Mouse (Mus musculus) urinary bladder, postnatal 14 days (tissue): ENCODE data around the gene Mt1.
"Not testable (repeated sequence)": the region's sequence is repeated elsewhere in the genome, so short reads cannot be mapped to it uniquely, and the experiment has no call there.

Experiments
- DNase-seq: peaks from one replicate; pipeline ENCODE4 v3.0.0; 2021; ENCODE audit warnings: low spot score

Mt1 gene

DNA sequence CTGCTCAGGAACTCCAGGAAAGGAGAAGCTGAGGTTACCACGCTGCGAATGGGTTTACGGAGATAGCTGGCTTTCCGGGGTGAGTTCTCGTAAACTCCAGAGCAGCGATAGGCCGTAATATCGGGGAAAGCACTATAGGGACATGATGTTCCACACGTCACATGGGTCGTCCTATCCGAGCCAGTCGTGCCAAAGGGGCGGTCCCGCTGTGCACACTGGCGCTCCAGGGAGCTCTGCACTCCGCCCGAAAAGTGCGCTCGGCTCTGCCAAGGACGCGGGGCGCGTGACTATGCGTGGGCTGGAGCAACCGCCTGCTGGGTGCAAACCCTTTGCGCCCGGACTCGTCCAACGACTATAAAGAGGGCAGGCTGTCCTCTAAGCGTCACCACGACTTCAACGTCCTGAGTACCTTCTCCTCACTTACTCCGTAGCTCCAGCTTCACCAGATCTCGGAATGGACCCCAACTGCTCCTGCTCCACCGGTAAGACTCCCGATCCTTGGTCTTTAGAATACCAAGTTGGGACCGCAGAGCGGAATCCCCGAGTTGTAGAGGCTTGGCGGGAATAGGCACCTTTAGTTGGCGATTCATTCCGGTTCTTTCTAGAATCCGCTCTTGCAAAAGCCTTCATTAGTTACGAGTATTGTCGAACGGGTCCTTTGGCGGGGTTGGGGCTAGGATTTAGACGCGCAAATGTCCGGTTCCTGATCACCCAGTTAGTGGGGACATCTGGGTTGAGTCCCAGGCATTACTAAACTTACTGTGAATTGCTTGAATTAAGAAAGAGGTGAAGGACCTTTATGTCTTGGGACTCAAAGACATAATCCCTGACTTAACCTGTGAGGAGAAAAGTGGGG, at the start of gene Mt1:
Mt1 (plus strand) TSS at position 226 of the 856 bp plus-strand sequence.
- peak; percentile 94 for DNase-seq

DNA sequence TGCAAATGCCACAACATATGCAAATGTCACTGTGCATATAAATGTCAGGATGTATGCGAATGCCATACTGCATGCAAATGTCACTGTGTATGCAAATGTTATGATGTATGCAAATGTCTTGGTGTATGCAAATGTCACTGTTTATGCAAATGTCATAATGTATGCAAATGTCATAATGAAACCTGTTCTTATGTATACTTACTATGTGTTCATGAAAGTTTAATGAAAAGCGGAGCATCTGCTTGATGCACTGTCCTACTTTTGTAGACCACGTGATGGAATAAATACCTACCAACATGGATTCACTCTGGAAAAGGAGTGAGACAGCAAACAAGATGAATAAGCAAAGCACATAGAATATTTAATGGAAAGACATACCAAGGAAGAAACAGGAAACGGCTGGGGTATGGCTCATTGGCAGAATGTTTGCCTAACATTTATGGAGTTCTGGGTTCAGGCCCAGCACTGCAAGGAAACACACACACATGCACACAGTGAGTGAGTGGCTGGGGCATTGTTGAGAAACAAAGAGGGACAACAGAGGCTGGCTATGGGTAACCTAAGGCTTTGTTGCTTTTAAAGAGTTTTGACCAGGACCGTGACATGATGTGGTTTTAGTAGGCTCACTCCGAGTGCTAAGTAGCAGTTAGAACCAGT, 49.6 kb upstream of the Mt1 start:
- DNase-seq: no peak

DNA sequence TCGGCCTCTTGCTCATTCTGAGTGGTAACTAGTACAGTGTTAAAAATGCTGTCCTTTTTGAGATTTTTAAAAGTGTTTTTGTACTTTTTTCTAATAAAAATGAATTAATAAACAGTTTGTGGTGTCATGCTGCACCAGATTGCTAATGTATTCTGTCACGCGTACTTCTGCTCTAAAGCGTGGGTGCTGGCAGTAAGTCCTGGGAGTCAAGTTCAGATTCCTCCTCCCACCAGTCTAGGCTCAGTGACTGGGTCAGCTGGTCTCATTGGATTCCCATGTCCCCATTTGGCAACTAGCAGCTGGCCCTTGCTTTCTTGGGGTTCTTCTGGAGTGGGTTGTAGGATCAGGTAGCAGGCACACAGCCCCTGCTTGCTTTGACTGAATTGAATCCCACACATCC, 48.8 kb upstream of the Mt1 start:
- no peak for DNase-seq

DNA sequence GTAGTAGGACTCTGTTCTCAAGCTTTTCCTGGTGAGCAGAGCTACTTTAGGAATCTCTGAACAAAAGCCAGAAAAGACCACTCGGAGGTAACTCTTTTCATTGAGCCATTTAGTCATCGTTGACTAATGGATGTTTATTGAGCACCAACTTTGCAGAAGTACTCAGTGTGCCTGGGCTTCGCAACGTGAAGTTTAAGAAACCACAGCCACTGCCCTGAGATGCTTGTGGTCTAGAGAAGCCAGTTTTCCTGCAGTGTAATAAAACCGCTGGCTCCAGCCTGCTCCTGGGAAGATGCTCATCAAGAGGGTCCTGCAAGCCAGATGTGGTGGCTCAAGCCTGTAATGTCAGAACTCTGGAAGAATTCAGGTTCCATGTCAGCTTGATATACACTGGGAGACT, 46.8 kb upstream of the Mt1 start:
- DNase-seq: no peak

DNA sequence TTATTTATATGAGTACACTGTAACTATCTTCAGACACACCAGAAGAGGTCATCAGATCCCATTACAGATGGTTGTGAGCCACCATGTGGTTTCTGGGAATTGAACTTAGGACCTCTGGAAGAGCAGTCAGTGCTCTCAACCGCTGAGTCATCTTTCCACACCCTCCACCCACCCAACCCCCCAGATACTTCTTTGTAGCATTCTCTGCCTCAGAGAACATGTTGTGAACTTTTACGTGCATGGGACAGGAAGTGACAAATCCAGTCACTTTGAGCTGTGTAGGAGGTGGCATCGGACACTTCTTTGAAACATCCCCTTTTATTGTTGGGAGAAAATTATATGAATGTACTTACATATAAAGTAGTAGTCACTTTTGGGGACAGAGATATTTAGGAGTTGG, 44.3 kb upstream of the Mt1 start:
- DNase-seq: not testable (repeated sequence)

DNA sequence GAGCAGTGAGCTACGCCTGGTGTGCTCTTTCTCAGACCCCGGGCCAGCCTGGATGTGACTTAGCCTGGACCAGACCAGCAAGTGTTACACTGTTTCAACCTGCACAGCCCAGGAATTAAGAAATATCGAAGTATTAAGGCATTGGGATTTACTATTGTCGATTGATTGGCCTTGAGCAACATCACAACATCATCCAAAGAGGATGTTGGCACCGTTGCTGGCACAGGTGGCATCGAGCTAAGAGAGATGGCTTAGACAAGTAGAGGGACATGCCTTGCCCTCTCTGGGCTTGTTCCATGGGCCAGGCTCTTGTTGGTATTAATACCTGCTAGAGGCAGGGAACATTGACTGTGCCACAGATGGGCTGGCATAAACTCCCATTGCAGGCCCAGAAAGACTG, 43.3 kb upstream of the Mt1 start:
- DNase-seq: no peak

- DNase-seq: no peak
Observed at GRCm38 (mm10) chr8:94136192-94136591, 42.7 kb upstream of the Mt1 start.

GRCm38 (mm10) chr8:94136933-94137332, 41.9 kb upstream of the Mt1 start, which contains the start of gene Mt4:
Gene Mt4 (plus strand): TSS chr8:94137197.
- DNase-seq: no peak

GRCm38 (mm10) chr8:94140266-94140795, 38.6 kb upstream of the Mt1 start:
- no peak for DNase-seq

DNA sequence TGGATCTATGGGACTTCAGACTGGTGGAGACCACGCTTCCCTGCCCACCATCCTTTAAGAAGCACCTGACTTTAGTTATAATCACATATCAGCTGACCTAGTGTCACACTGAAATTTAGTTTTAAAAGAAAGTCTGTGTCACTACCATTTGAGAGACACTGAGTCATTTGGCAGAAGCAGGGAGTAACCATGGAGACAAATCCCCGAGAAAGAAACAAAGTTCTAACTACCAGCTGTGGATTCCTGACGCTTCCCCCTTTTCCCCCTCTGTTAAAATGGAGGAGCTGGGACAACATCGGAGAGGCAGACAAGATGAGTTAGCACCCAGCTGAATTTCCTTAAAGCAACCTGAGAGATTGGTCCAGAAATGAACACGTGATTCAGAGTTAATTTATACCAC, 30.6 kb upstream of the Mt1 start:
- DNase-seq: no peak

DNA sequence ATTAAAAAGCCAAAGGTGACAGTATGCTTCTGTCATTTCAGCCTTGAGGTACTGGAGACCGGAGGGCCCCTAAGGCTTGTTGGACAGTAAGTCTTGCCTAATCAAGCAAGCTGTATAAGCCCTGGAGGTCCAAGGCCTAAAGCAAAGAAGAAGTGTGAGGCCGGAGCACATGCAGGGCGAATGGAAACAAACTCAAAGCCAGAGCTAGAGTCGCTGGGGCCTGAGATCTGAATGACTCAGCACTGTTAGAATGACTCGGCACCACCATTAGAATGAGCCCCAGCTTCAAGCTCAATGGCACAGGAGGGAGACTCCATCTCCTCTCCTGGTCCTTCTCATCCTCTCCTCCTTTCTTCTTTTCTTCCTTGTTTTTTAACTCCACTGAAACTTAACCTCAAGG, 28.0 kb upstream of the Mt1 start:
- no peak for DNase-seq

DNA sequence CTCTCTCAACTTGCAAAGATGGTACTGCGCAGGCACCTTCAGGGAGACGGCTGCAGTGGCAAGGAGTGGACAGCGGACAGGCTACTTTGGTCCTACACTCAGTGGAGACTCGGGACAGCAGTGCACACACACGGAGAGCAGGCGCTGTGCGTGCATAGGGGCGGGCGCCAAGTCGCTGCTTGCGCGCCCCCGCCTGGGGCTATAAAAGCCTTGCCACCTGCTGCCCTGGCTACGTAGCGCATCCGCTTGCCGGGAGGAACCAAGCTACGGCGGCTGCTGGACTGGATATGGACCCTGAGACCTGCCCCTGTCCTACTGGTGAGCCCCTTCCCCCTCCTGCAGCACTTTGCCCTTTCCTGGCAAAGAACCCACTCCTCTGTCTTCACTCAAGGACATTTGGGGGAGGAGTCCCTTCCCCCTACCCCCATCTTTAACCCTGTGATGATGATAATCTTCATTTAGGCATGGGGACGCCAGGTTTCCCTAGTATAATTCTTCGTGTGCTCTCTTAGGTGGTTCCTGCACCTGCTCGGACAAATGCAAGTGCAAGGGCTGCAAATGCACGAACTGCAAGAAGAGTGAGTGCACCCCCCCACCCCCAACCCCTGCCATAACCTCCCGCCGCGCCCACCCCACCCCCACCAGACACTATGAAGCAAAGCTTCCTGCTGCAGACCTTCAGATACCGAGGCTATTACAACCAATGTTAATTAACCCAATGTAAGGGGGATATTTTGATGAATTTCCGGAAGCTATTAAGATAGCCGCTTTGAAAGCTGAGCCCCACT, 26.2 kb upstream of the Mt1 start, which contains the start of gene Mt3:
Mt3 (plus strand) TSS at position 95 of the 788 bp plus-strand sequence.
- DNase-seq: peak; percentile 33

DNA sequence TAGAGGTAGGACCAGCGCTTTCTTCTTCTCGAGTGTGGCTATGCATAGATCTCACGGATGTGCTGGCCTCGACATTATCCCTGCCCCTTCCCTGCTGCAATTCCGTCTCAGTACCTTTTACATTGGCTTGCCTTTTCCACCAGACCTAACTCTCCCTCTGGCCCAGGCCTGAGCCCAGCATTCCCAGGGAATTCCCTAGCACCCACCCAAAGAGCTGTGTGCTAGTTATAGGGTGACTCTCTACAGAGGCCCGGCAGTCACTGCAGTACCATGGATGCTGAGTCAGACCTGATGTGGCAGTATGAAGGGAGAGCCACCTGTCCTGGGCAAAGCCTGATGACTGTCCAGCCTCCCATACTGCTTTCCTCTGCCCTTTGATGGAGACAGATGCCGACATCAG, 25.4 kb upstream of the Mt1 start:
- DNase-seq: no peak

DNA sequence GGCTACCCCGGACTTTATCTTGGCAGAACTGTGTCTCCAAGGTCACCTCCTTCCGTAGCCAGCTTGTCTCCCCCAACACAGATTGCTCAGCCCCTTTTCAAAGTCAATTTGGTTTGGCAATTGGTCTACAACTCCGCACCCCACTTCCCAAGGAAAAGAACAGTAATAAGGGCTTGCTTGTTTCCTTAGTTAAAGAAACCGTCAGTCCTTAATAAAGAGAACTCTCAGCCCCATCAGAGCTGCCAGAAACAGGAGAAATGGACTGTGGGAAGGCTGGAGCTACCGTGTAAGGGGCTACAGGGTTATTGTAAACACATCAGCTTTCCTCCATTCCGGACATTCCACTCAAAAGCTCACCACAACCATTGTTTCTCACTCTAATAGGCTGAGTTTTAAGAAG, 24.3 kb upstream of the Mt1 start:
- no peak for DNase-seq

DNA sequence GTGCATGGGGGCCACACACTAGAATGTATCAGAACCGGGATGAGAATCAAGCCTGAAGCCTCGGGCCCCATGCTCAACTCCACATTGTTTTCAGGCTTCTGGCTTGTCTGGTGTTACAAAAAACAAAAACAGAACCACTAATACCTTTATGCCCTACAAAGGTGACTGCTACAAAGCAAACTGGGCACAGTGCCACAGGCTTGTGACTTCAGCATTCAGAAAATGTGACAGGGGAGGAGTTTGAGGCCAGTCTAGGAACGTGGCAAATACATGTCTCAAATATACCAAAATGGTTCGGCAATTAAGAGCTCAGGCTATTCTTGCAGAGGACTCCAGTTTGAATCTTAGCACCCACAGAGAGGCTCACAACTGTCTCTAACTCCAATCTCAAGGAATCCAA, 22.8 kb upstream of the Mt1 start:
- DNase-seq: no peak

GRCm38 (mm10) chr8:94165772-94166171, 13.1 kb upstream of the Mt1 start:
- DNase-seq: not testable (repeated sequence)

DNA sequence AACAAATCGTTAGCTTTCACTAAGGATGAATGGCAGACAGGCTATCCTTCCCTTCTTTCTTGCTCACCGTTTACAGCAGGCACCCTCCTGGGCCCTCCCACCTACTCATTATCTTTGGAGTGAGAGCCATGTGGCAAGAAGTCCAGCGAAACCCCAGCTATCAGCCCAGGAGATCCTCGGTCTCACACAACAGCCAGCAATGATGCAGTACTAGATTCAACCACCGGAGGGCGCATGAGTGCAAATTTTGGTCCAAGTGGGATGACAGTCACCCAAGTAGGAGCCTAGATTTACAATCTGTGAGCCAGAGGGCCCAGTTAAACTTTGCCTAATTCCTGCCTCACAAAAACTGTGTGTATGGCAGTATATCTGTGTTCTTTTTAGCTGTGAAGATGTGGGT, 11.6 kb upstream of the Mt1 start:
- DNase-seq: peak; percentile 88

DNA sequence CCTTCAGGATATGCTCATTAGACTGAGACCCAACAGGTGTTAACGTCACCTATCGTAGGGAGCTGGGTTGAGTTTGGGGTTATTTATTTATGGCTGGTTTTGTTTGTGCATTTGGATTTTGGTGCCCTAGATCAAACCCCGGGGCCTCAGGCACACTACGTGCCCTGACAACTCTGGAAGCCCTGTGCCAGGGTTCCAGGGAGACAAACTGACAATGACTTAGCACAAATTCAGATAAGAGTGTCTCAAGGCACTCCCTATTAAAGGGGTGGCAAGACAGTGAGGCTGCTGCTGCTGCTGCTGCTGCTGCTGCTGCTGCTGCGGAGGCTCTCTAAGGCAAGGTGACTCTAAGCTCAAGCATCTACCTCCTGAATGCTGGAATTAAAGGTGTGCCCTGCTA, 9.3 kb upstream of the Mt1 start:
- no peak for DNase-seq

DNA sequence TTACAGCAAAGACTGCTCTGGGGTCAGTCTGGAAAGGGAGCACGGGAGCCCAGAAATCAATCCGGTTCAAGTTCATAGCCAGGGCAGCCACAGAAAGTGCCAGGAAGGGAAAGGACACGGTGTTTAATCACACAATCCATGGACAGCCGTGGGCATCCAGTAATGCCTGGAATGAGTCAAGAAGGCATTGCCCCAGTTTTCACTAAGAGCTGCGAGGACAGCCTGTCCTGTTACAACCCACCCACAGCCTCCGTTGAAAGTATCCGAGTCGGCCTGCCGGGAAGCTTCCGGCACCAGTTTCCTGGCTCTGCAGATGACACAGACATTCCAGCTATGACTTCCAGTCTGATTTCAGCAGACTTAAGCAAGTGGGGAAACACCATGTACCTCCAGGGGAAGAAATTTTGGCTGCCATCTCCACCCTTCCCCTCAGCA, 7.5 kb upstream of the Mt1 start:
- DNase-seq: peak; percentile 44

- peak; percentile 84 for DNase-seq
Observed at GRCm38 (mm10) chr8:94172075-94172808, 6.6 kb upstream of the Mt1 start, which contains the start of gene Mt2. Gene Mt2 (plus strand): TSS chr8:94172664.
